Mouse (Mus musculus): ENCODE measurements around the gene Fkbp15. TPM values are rescaled to one million over a fixed set of nuclear protein-coding genes. Genes with fewer than 3 reads are reported as not detected.
A peak's percentile ranks its signal among the peaks of the same experiment; 100 is the strongest.

The Fkbp15 gene
- total and polyA plus RNA-seq, 2 experiments = 20.0 to 22.7 TPM

GRCm38 (mm10) chr4:62265154-62265836 lies 95.1 kb downstream of the Fkbp15 start:
- peak; percentile 37 for DNase-seq (ENCODE audit: extremely low read depth, low read depth, low spot score)
- no peaks in the 10 kb centered on the region for H3K27me3 ChIP-seq (ENCODE audit: control insufficient read depth, insufficient read depth, low read length)
- no peak overlapping the region for H3K27ac ChIP-seq (replicated peaks; ENCODE audit: insufficient read depth, low read depth, low read length)
- no peaks in the 10 kb centered on the region for H3K4me1 ChIP-seq (ENCODE audit: control insufficient read depth, insufficient read depth, low read length)
- H3K4me3 ChIP-seq (ENCODE audit: insufficient read depth, low read depth, low read length) = no peak overlapping the region
- no peaks in the 10 kb centered on the region for H3K36me3 ChIP-seq (ENCODE audit: control insufficient read depth, insufficient read depth, low read length)
- WGBS = 45% methylated on average over 10 of the region's 10 CpGs
- no peaks in the 10 kb centered on the region for H3K79me2 ChIP-seq (ENCODE audit: control insufficient read depth, insufficient read depth, low read length)
- TF ChIP-seq POLR2A (IDR thresholded peaks at IDR 0.05; ENCODE audit: extremely low read depth, insufficient read depth, low read length) (no peak), CTCF (IDR thresholded peaks at IDR 0.05; ENCODE audit: low read depth, low read length) (no peak)
- no peak overlapping the region for H3K9ac ChIP-seq (ENCODE audit: low read depth, low read length)

GRCm38 (mm10) chr4:62263133-62263844 lies 97.1 kb downstream of the Fkbp15 start:
- no peak overlapping the region for H3K27ac ChIP-seq (replicated peaks; ENCODE audit: insufficient read depth, low read depth, low read length)
- 43% methylated on average over 7 of the region's 7 CpGs for WGBS
- TF ChIP-seq CTCF (IDR thresholded peaks at IDR 0.05; ENCODE audit: low read depth, low read length) = no peak
- no peak for TF ChIP-seq POLR2A (IDR thresholded peaks at IDR 0.05; ENCODE audit: extremely low read depth, insufficient read depth, low read length)
- H3K36me3 ChIP-seq (ENCODE audit: control insufficient read depth, insufficient read depth, low read length) = no peaks in the 10 kb centered on the region
- H3K79me2 ChIP-seq (ENCODE audit: control insufficient read depth, insufficient read depth, low read length) = no peaks in the 10 kb centered on the region
- no peaks in the 10 kb centered on the region for H3K27me3 ChIP-seq (ENCODE audit: control insufficient read depth, insufficient read depth, low read length)
- no peak overlapping the region for H3K4me3 ChIP-seq (ENCODE audit: insufficient read depth, low read depth, low read length)
- no peaks in the 10 kb centered on the region for H3K4me1 ChIP-seq (ENCODE audit: control insufficient read depth, insufficient read depth, low read length)
- H3K9ac ChIP-seq (ENCODE audit: low read depth, low read length) = no peak overlapping the region
- no peak for DNase-seq (ENCODE audit: extremely low read depth, low read depth, low spot score)

GRCm38 (mm10) chr4:62262276-62262675 lies 98.1 kb downstream of the Fkbp15 start, which contains the start of gene Slc31a2:
TSS of gene Slc31a2 (plus strand) at chr4:62262562.
- no peaks in the 10 kb centered on the region for H3K79me2 ChIP-seq (ENCODE audit: control insufficient read depth, insufficient read depth, low read length)
- no peak within 1 kb of the TSS for H3K4me3 ChIP-seq (ENCODE audit: insufficient read depth, low read depth, low read length)
- H3K9ac ChIP-seq (ENCODE audit: low read depth, low read length) = no peak within 1 kb of the TSS
- peak; percentile 17 for DNase-seq (ENCODE audit: extremely low read depth, low read depth, low spot score)
- TF ChIP-seq POLR2A (IDR thresholded peaks at IDR 0.05; ENCODE audit: extremely low read depth, insufficient read depth, low read length) = no peak
- TF ChIP-seq CTCF (IDR thresholded peaks at IDR 0.05; ENCODE audit: low read depth, low read length) = no peak
- no peaks in the 10 kb centered on the region for H3K4me1 ChIP-seq (ENCODE audit: control insufficient read depth, insufficient read depth, low read length)
- H3K27ac ChIP-seq (replicated peaks; ENCODE audit: insufficient read depth, low read depth, low read length) = no peak within 1 kb of the TSS
- H3K27me3 ChIP-seq (ENCODE audit: control insufficient read depth, insufficient read depth, low read length) = no peaks in the 10 kb centered on the region
- WGBS = 35% methylated on average over 2 of the region's 2 CpGs
- H3K36me3 ChIP-seq (ENCODE audit: control insufficient read depth, insufficient read depth, low read length) = no peaks in the 10 kb centered on the region

- DNase-seq (ENCODE audit: extremely low read depth, low read depth, low spot score) = peak; percentile 11
- no peak overlapping the region for H3K4me3 ChIP-seq (ENCODE audit: insufficient read depth, low read depth, low read length)
- 21% methylated on average over 8 of the region's 8 CpGs for WGBS
Measured at GRCm38 (mm10) chr4:62256931-62257330, 103.4 kb downstream of the Fkbp15 start.

GRCm38 (mm10) chr4:62254551-62254950 lies 105.8 kb downstream of the Fkbp15 start:
- H3K27me3 ChIP-seq (ENCODE audit: control insufficient read depth, insufficient read depth, low read length) = no peaks in the 10 kb centered on the region; the same call in 1 of the 2 replicates
- no peak for DNase-seq (ENCODE audit: extremely low read depth, low read depth, low spot score)
- TF ChIP-seq CTCF (IDR thresholded peaks at IDR 0.05; ENCODE audit: low read depth, low read length) (no peak), POLR2A (IDR thresholded peaks at IDR 0.05; ENCODE audit: extremely low read depth, insufficient read depth, low read length) (no peak)

More at GRCm38 (mm10) chr4:62256931-62257330, 103.4 kb downstream of the Fkbp15 start:
- no peaks in the 10 kb centered on the region for H3K4me1 ChIP-seq (ENCODE audit: control insufficient read depth, insufficient read depth, low read length)
- no peaks in the 10 kb centered on the region for H3K36me3 ChIP-seq (ENCODE audit: control insufficient read depth, insufficient read depth, low read length)
- H3K27me3 ChIP-seq (ENCODE audit: control insufficient read depth, insufficient read depth, low read length) = no peaks in the 10 kb centered on the region
- H3K27ac ChIP-seq (replicated peaks; ENCODE audit: insufficient read depth, low read depth, low read length) = no peak overlapping the region
- H3K9ac ChIP-seq (ENCODE audit: low read depth, low read length) = no peak overlapping the region
- H3K79me2 ChIP-seq (ENCODE audit: control insufficient read depth, insufficient read depth, low read length) = no peaks in the 10 kb centered on the region
- TF ChIP-seq CTCF (IDR thresholded peaks at IDR 0.05; ENCODE audit: low read depth, low read length) (no peak), POLR2A (IDR thresholded peaks at IDR 0.05; ENCODE audit: extremely low read depth, insufficient read depth, low read length) (no peak)

More at GRCm38 (mm10) chr4:62254551-62254950, 105.8 kb downstream of the Fkbp15 start:
- no peak overlapping the region for H3K4me3 ChIP-seq (ENCODE audit: insufficient read depth, low read depth, low read length)
- no peak overlapping the region for H3K9ac ChIP-seq (ENCODE audit: low read depth, low read length)
- no peaks in the 10 kb centered on the region for H3K79me2 ChIP-seq (ENCODE audit: control insufficient read depth, insufficient read depth, low read length)
- WGBS = 58% methylated on average over 8 of the region's 8 CpGs
- no peaks in the 10 kb centered on the region for H3K4me1 ChIP-seq (ENCODE audit: control insufficient read depth, insufficient read depth, low read length)
- H3K27ac ChIP-seq (replicated peaks; ENCODE audit: insufficient read depth, low read depth, low read length) = no peak overlapping the region
- H3K36me3 ChIP-seq (ENCODE audit: control insufficient read depth, insufficient read depth, low read length) = no peaks in the 10 kb centered on the region
